Mouse (Mus musculus) right cerebral cortex, postnatal 36 days (tissue): Measurements from ENCODE around the gene Kdm2b.

ENCODE experiments used
- DNase-seq, 2 experiments: peaks; one replicate each; pipeline ENCODE4 v3.0.0; 2022; ENCODE audit warnings: low spot score in 2 of 2, mixed read lengths in 1 of 2

Kdm2b gene

GRCm38 (mm10) chr5:122989551-122990330 lies at the start of gene Kdm2b:
Gene Kdm2b, minus strand, starts transcription at chr5:122989823.
- no peak for DNase-seq

- no peak for DNase-seq
These were observed 49.6 kb upstream of the Kdm2b start for GRCm38 (mm10) chr5:123039120-123039752.

DNA sequence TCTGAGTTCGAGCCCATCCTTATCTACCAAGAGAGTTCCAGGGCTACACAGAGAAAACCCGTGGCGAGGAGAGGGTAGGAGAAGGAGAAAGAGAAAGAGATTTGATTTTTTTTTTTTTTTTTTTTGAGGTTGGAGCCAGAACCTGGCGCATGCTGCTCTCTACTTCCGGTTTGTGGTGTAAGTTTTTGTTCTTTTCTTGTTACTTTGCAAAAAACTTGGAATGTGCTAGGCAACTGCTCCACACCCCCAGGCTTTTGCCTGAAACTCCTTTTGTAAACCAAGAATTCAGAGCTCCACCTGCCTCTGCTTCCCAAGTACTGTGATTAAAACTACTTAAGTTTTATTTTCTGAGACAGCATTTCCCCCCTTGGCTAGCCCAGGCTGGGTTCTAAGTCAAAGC lies 48.5 kb upstream of the Kdm2b start:
- no peak for DNase-seq

DNA sequence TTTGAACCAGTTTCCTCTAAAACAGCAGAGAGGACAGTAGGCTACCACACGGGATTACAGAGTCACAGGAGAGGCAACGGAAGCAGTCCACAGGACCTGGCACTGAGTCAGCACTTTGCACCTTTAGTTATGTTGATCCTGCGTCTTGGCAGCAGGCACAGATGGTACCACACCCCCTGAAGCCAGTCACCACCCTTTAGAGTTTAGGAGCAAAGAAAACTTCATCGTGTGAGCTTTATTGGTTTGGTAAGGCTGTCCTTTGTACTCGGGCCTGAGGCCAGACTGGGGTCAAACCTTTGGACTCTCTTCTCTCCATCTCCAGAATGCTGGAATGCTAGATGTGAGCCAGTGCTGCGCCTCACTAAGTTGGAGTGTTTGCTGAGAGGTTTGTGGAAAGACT lies 45.9 kb upstream of the Kdm2b start:
- no peak for DNase-seq

DNA sequence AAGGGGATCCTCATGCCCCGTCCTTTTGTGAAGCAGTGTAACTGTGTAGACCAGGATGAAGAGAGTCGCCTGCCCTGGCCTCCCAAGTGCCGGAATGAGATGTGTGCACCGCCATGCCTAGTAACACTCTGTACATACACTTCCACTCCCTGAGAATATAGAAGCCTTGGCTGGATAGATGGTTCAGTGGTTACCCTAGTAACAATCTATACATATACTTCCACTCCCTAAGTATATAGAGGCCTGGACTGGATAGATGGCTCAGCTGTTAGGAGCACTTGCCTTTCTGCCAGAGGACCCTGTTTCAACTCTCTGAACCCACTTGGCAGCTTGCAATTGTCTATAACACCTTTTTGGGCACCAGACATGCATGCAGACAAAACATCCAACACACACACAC lies 45.5 kb upstream of the Kdm2b start:
- DNase-seq, result no peak

DNA sequence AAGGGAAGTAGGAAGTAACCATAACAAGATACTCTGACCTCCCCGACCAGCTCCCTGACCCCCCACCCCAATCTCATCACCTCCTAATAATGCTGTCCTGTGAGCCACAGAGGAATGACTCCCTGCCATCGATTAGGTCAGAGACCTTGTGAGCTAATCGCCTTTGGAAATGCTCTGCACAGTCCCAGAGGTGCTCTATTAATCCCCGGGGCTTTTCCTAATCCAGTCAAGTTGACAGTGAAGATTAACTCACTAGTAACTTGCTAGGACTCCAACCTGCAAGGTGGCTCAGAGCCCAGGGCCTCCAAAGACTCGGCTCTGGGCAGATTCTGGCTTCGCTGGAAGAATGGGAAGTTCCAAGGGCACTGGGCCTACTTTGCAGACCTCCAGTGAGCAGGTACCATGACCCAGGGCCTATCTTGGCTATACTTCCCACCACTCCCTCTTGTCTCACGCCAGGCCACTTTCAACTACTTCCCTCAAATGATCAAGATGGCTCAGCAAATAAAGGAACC lies 44.1 kb upstream of the Kdm2b start:
- DNase-seq, result no peak

GRCm38 (mm10) chr5:123031312-123031711 lies 41.7 kb upstream of the Kdm2b start:
- no peak for DNase-seq

DNA sequence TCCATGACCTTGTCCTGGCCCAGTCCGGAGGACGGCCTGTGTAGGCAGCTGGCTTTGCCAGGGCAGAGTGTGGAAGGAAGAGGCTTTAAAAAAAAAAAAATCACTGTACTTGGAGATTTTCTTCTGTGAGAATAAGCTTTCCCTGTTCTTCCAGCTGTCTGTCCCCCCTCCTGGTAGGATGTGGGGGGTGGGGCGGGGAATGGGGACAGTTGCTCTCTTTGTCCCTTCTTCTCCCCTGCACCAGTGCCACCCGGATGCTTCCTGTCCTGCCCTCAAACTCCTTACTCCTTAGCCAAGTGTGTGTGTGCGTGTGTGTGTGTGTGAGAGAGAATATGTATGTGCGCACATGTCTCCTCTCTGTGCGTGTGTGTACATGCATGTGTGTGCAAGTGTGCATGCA lies 40.1 kb upstream of the Kdm2b start:
- DNase-seq, result no peak

DNA sequence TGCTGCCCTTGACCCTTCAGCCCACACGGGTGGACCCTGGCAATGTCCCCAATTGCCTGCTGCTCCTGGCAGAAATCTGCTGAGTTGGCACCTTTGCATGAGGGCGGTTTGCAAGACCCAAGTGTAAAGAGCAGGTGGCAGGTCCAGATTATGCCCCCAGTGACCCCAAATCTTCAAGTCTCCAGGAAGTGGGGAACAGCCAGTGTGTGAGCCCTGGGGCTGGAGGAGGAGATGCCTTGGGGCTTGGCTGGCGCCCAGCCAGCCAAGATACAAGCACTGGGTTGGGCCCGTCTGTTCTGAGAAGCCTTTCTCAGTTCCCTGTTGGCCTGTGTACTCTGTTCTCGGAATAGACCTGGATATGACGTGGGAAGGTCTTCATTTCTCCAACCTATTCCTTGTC lies 37.8 kb upstream of the Kdm2b start:
- DNase-seq, result no peak

DNA sequence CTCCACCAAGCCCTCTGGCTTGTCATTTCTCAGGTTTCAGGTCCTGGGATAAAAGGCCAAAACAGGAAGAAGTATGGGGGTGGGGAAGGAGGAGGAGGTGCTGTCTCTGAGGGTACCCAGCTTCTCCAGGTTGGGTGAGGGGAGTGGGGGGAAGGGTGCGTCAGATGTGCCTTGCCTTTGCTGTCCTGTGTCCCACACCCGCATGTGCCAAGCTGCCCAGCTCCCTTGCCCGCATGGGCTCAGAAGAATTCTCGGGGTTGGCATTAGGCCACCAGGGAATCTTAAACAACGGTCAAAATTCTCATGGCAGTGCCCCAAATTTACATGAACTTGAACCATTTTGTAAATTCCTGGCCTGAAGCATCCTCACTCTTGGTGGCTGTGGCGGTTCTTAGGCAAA lies 36.8 kb upstream of the Kdm2b start:
- DNase-seq, result no peak

- DNase-seq, result no peak
These were observed 35.4 kb upstream of the Kdm2b start for GRCm38 (mm10) chr5:123024965-123025573.

DNA sequence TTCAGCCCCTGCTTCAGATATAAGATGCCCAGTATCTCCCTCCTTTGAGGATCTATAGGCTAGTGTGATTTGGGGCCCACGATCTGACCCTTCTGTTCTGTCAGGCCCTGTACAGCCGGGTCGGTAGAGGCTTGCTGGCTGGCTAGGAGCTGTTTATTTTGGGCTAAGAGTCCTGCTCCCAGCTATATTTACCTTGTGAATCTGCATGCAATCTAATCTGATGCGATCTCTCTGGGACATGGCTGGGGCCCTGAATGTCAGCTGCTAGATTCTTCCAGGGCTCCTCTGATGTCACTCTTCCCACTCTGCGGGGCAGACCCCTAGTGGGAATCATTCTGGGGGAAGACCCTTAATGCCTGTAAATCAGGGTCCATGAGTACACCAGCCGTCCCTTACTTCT lies 34.7 kb upstream of the Kdm2b start:
- no peak for DNase-seq

- DNase-seq, result no peak
These were observed 33.4 kb upstream of the Kdm2b start for GRCm38 (mm10) chr5:123023049-123023448.

DNA sequence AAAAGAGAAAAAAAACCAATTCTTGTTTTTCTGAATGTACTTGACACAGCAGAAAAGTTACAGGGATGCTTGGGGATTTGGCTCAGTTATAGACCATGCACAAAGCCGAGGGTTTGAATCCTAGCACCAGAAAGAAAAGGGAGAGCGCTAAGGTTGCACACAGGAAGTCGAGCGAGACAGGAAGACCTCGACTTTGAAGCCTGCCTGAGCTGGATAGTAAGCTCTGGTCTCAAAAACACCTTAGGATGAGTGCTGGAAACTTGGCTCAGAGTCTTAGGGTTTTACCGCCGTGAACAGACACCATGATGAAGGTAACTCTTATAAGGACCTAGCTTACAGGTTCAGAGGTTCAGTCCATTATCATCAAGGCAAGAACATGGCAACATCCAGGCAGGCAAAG lies 31.8 kb upstream of the Kdm2b start:
- no peak for DNase-seq

GRCm38 (mm10) chr5:123020426-123020825 lies 30.8 kb upstream of the Kdm2b start:
- DNase-seq, result no peak

DNA sequence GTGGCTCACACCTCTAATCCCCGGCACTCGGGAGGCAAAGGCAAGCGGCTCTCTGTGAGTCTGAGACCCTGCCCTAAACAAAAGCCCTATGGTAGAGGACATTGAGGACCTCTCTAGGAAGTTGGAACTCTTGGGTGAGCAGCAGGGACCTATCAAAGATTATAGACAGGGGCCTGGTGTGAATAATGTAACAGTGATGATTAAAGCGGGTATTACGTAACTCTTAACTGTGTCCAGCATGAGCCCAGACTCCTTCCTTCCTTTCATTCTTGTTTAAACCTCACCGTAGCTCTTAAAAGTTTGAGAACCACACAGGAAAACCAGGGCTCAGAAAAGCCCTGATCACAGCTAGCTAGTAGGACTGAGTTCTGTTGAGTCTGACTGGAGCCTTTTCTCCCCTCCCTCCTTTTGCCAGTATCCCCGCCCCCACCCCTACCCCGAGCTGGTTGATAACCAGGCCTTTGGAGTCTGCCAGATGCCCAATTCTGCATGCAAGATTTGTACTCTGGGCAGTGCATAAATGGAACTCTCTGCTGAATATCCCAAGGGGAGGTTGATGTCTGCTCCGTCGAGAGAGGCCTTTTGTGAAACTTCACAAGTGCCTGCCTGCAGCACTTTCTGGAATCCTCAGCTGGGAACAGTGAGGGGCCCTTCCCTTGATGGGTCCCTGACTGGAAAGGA lies 29.9 kb upstream of the Kdm2b start:
- DNase-seq, result peak in 1 of 2 experiments; percentile 5

DNA sequence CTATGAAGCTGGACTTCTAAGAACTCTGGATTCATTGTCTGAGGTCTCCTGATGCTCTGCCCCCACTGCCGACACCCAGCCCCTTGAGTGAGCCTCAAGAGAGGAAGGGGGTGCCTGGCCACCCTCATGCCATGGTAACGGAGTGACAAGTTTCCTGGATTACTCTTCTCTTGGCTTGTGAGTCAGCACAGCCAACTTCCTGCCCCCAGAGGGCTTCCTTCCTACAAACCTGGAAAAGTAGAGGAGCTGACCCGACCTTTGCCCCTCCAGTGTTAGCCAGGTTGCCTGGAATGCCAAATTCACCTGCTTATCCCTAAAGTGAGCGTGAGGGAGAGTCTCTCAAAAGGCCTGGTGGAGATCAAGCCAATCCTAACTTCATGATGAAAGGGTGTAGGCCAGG lies 27.9 kb upstream of the Kdm2b start:
- no peak for DNase-seq

GRCm38 (mm10) chr5:123015915-123016314 lies 26.3 kb upstream of the Kdm2b start:
- DNase-seq, result no peak

DNA sequence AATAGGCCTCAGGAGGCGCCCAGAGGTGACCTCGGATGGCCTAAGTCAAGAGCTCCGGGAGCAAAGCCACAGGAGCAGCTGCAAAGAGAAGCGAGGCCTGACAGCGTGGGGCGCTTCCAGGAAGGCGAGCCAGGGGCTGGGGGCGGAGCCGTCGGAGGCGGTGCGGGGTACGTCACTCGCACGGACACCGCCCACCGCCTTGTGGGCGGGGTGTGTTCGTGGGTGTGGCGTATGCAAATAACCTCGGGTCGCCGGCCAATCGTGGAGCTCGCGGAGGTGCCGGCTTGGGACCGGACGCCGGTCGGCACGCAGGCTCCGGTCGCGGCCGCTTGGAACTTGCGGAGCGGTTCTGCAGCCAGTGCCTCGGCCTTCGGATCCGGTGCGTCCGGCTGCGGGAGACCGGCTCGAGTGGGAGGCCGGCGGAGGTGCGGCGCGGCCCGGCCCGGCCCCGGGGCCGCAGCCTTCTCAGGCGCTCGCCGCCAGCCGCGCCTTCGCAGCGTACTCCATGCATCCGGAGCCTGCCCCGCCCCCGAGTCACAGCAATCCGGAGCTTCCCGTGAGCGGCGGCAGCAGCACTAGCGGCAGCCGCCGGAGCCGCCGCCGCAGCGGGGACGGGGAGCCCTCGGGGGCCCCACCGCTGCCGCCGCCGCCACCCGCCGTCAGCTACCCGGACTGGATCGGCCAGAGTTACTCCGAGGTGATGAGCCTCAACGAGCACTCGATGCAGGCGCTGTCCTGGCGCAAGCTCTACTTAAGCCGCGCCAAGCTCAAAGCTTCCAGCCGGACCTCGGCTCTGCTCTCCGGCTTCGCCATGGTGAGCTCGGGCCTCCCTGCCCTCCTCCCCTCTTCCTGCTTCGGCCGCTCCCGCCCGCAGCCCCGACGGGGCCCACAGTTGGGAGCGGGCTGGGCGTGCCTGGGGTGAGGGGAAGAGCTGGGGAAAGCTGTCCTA lies 25.4 kb upstream of the Kdm2b start, which contains the start of gene Orai1:
TSS of gene Orai1 (plus strand) at position 322 of the 949 bp plus-strand sequence.
- peak; percentile 95 for DNase-seq

DNA sequence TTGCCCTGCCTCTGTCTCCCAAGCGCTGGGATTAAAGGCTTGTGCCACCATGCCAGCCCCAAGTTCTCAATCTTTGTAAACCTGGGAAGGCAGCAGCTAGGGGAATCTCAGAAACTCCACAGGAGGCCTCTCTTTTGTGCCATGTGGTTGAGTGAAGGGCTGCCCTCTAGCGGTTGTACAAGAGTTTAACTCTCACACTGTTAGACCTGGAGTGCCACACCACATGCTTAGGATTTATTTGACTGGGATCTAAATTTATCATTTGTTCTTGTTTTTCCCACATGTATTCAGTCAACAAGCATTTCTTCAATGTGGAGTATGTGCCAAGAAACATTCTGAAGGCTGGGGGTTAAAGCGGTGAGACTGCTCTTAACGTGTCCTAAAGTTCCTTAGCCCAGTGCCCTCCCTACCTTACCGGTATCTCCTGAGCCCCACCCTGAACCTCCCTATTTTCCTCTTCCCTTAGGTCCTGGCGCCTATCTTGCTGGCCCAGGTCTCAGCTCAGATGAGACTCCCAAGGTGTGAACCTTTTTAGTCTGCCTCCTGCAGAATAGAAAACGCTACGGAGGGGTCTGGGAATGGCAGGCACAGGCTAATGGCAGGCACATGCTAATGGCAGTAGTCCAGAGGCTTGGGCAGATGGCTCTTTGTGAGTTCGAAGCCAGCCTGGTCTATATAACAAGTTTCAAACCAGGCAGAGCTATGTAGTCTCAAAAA lies 24.1 kb upstream of the Kdm2b start:
- peak in 1 of 2 experiments; percentile 43 for DNase-seq
